Mouse (Mus musculus): ENCODE results near the gene Il25. TPM values are rescaled to one million over a fixed set of nuclear protein-coding genes. Genes with fewer than 3 reads are reported as not detected.
"Not testable (repeated sequence)": the region's sequence is repeated elsewhere in the genome, so short reads cannot be mapped to it uniquely, and the experiment has no call there.

The Il25 gene
- polyA plus RNA-seq, 1 experiment from 2014 or later: 1.6 TPM

GRCm38 (mm10) chr14:54960769-54961168, 28.3 kb downstream of the Il25 start:
- 72% methylated on average over 10 of the region's 10 CpGs for WGBS
- Histone ChIP-seq H3K4me1 (replicated peaks) (no peaks in the 10 kb centered on the region), H3K36me3 (no peaks in the 10 kb centered on the region), H3K4me3 (no peak overlapping the region), H3K9ac (no peak overlapping the region), H3K27me3 (no peaks in the 10 kb centered on the region), H3K9me3 (no peaks in the 10 kb centered on the region), H3K4me2 (no peak overlapping the region), H3K27ac (replicated peaks) (no peak overlapping the region)
- no peak for ATAC-seq (ENCODE audit: low read depth)

GRCm38 (mm10) chr14:54961487-54961886, 29.0 kb downstream of the Il25 start:
- Histone ChIP-seq H3K36me3 (no peaks in the 10 kb centered on the region), H3K27me3 (no peaks in the 10 kb centered on the region), H3K9ac (no peak overlapping the region), H3K4me3 (no peak overlapping the region), H3K27ac (replicated peaks) (no peak overlapping the region), H3K9me3 (no peaks in the 10 kb centered on the region), H3K4me1 (replicated peaks) (no peaks in the 10 kb centered on the region), H3K4me2 (no peak overlapping the region)
- no peak for ATAC-seq (ENCODE audit: low read depth)
- 79% methylated on average over 5 of the region's 5 CpGs for WGBS

GRCm38 (mm10) chr14:54962714-54963113, 30.2 kb downstream of the Il25 start:
- no peaks in the 10 kb centered on the region for H3K36me3 ChIP-seq
- no peak for ATAC-seq (ENCODE audit: low read depth)
- peaks cover 5% of the 10 kb centered on the region; the same call in 1 of the 2 replicates for H3K4me1 ChIP-seq (replicated peaks)
- WGBS: 87% methylated on average over 7 of the region's 7 CpGs
- no peak overlapping the region for H3K4me3 ChIP-seq
- H3K27me3 ChIP-seq: no peaks in the 10 kb centered on the region
- no peak overlapping the region for H3K27ac ChIP-seq (replicated peaks)
- H3K9me3 ChIP-seq: no peaks in the 10 kb centered on the region
- H3K4me2 ChIP-seq: no peak overlapping the region
- H3K9ac ChIP-seq: no peak overlapping the region

GRCm38 (mm10) chr14:54963727-54964126, 31.2 kb downstream of the Il25 start:
- no peak for ATAC-seq (ENCODE audit: low read depth)
- Histone ChIP-seq H3K4me3 (no peak overlapping the region), H3K27me3 (no peaks in the 10 kb centered on the region), H3K4me2 (no peak overlapping the region), H3K36me3 (no peaks in the 10 kb centered on the region), H3K4me1 (replicated peaks) (peaks cover 5% of the 10 kb centered on the region; the same call in 1 of the 2 replicates), H3K9ac (no peak overlapping the region), H3K9me3 (no peaks in the 10 kb centered on the region), H3K27ac (replicated peaks) (no peak overlapping the region)
- WGBS: 87% methylated on average over 11 of the region's 11 CpGs

- no peaks in the 10 kb centered on the region for H3K36me3 ChIP-seq
- H3K27me3 ChIP-seq: no peaks in the 10 kb centered on the region
- no peak overlapping the region for H3K27ac ChIP-seq (replicated peaks)
- H3K9ac ChIP-seq: no peak overlapping the region
- H3K4me1 ChIP-seq (replicated peaks): peaks cover 5% of the 10 kb centered on the region; the same call in 1 of the 2 replicates
- H3K4me2 ChIP-seq: no peak overlapping the region
- no peak for ATAC-seq (ENCODE audit: low read depth)
- no peaks in the 10 kb centered on the region for H3K9me3 ChIP-seq
- H3K4me3 ChIP-seq: no peak overlapping the region
- 87% methylated on average over 15 of the region's 15 CpGs for WGBS
Observed at GRCm38 (mm10) chr14:54965044-54965443, 32.5 kb downstream of the Il25 start.

- no peaks in the 10 kb centered on the region for H3K9me3 ChIP-seq
- no peak overlapping the region for H3K4me2 ChIP-seq
- no peak overlapping the region for H3K27ac ChIP-seq (replicated peaks)
- peaks cover 5% of the 10 kb centered on the region; the same call in 1 of the 2 replicates for H3K4me1 ChIP-seq (replicated peaks)
- ATAC-seq (ENCODE audit: low read depth): no peak
- H3K9ac ChIP-seq: no peak overlapping the region
- 76% methylated on average over 6 of the region's 6 CpGs for WGBS
- H3K27me3 ChIP-seq: no peaks in the 10 kb centered on the region
- H3K36me3 ChIP-seq: no peaks in the 10 kb centered on the region
- no peak overlapping the region for H3K4me3 ChIP-seq
Observed at GRCm38 (mm10) chr14:54965631-54966030, 33.1 kb downstream of the Il25 start.

GRCm38 (mm10) chr14:54966320-54966977, 34.0 kb downstream of the Il25 start, which contains the start of gene Myh6:
TSS of gene Myh6 (minus strand) at chr14:54966927.
- ATAC-seq (ENCODE audit: low read depth): no peak
- Histone ChIP-seq H3K9me3 (no peaks in the 10 kb centered on the region), H3K4me1 (replicated peaks) (peaks cover 5% of the 10 kb centered on the region; the same call in 1 of the 2 replicates), H3K4me3 (no peak within 1 kb of the TSS), H3K4me2 (no peak within 1 kb of the TSS), H3K27me3 (no peaks in the 10 kb centered on the region), H3K36me3 (no peaks in the 10 kb centered on the region), H3K27ac (replicated peaks) (no peak within 1 kb of the TSS), H3K9ac (no peak within 1 kb of the TSS)
- WGBS: 73% methylated on average over 7 of the region's 7 CpGs

- Histone ChIP-seq H3K4me1 (replicated peaks) (peaks cover 5% of the 10 kb centered on the region; the same call in 1 of the 2 replicates), H3K9me3 (no peaks in the 10 kb centered on the region), H3K36me3 (no peaks in the 10 kb centered on the region), H3K4me2 (no peak overlapping the region), H3K27me3 (no peaks in the 10 kb centered on the region), H3K27ac (replicated peaks) (no peak overlapping the region), H3K9ac (no peak overlapping the region), H3K4me3 (no peak overlapping the region)
- 76% methylated on average over 3 of the region's 3 CpGs for WGBS
- ATAC-seq (ENCODE audit: low read depth): no peak
Observed at GRCm38 (mm10) chr14:54967874-54968273, 35.4 kb downstream of the Il25 start.

- Histone ChIP-seq H3K9ac (no peak overlapping the region), H3K4me3 (no peak overlapping the region), H3K36me3 (no peaks in the 10 kb centered on the region), H3K4me2 (no peak overlapping the region), H3K9me3 (no peaks in the 10 kb centered on the region), H3K4me1 (replicated peaks) (peaks cover 6% of the 10 kb centered on the region; the same call in 1 of the 2 replicates), H3K27me3 (no peaks in the 10 kb centered on the region), H3K27ac (replicated peaks) (no peak overlapping the region)
- ATAC-seq (ENCODE audit: low read depth): no peak
Observed at GRCm38 (mm10) chr14:54968344-54968743, 35.8 kb downstream of the Il25 start.

GRCm38 (mm10) chr14:54972786-54973185, 40.3 kb downstream of the Il25 start:
- not testable (repeated sequence) for H3K9ac ChIP-seq
- 90% methylated on average over 7 of the region's 11 CpGs for WGBS

GRCm38 (mm10) chr14:54974068-54974791, 41.7 kb downstream of the Il25 start:
- no peaks in the 10 kb centered on the region; the same call in 1 of the 2 replicates for H3K27me3 ChIP-seq
- ATAC-seq (ENCODE audit: low read depth): peak; percentile 68; the same call in 1 of the 2 replicates
- H3K4me2 ChIP-seq: no peak overlapping the region
- no peaks in the 10 kb centered on the region for H3K9me3 ChIP-seq
- WGBS: 70% methylated on average over 6 of the region's 6 CpGs
- no peaks in the 10 kb centered on the region for H3K36me3 ChIP-seq
- no peak overlapping the region for H3K9ac ChIP-seq
- no peak overlapping the region for H3K4me3 ChIP-seq
- peaks cover 15% of the 10 kb centered on the region for H3K4me1 ChIP-seq (replicated peaks)
- peak overlapping the region; percentile 74 for H3K27ac ChIP-seq (replicated peaks)

More at GRCm38 (mm10) chr14:54972786-54973185, 40.3 kb downstream of the Il25 start:
- H3K36me3 ChIP-seq; H3K27me3 ChIP-seq; H3K9me3 ChIP-seq; H3K4me3 ChIP-seq; H3K4me2 ChIP-seq; ATAC-seq (ENCODE audit: low read depth); H3K27ac ChIP-seq (replicated peaks): not testable (repeated sequence)
- peaks cover 15% of the 10 kb centered on the region for H3K4me1 ChIP-seq (replicated peaks)

- Histone ChIP-seq H3K4me3 (no peak within 1 kb of the TSS), H3K36me3 (no peaks in the 10 kb centered on the region), H3K27ac (replicated peaks) (no peak within 1 kb of the TSS), H3K9me3 (no peaks in the 10 kb centered on the region), H3K9ac (no peak within 1 kb of the TSS), H3K27me3 (no peaks in the 10 kb centered on the region; the same call in 1 of the 2 replicates), H3K4me2 (no peak within 1 kb of the TSS), H3K4me1 (replicated peaks) (peaks cover 15% of the 10 kb centered on the region)
- WGBS: 78% methylated on average over 1 of the region's 1 CpGs
- ATAC-seq (ENCODE audit: low read depth): no peak
Observed at GRCm38 (mm10) chr14:54976633-54977032, 44.1 kb downstream of the Il25 start, which contains the start of gene Gm17428. TSS of gene Gm17428 (plus strand) at chr14:54976933.
